Mouse (Mus musculus): Measurements from ENCODE around the gene Celf2. TPM values are rescaled to one million over a fixed set of nuclear protein-coding genes. Genes with fewer than 3 reads are reported as not detected.
A peak's percentile ranks its signal among the peaks of the same experiment; 100 is the strongest.

Gene Celf2
- polyA plus RNA-seq, 1 experiment from 2014 or later, result 52.6 TPM

DNA sequence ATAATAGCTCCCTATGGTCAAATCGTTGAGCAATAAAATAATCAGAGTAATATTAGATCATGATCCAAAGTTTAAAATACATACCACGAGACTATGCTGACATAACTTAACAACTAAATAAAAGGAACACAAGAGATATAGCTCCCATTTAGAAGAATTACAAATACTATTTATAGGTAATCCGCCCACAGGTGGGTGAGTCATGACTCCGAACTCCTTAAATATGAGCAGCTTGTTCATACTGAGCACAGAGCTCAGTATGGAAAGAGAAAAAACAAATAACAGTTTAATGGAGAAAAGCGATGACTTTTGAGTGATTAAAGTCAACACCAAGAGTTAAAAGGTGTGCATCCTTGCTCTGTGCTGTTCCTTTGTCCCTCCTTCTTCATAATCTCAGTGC lies 458.3 kb downstream of the Celf2 start:
- H3K9ac ChIP-seq (ENCODE audit: low read length), result no peak overlapping the region
- H3K9me3 ChIP-seq (replicated peaks; ENCODE audit: control insufficient read depth, low read length), result 0 out of 2 replicates have a peak, but pooled peaks cover 3% of the 10 kb centered on the region
- H3K4me2 ChIP-seq (ENCODE audit: low read depth, low read length), result no peak overlapping the region
- no peak for ATAC-seq (ENCODE audit: insufficient read depth, low FRiP score)
- H3K4me1 ChIP-seq (ENCODE audit: control insufficient read depth, insufficient read depth, low read length), result 0 out of 2 replicates have a peak, but pooled peaks cover 2% of the 10 kb centered on the region
- no peaks in the 10 kb centered on the region for H3K27me3 ChIP-seq (ENCODE audit: control insufficient read depth, insufficient read depth, low read length)
- WGBS, result 83% methylated on average over 5 of the region's 5 CpGs
- H3K27ac ChIP-seq (ENCODE audit: low read length), result no peak overlapping the region
- H3K4me3 ChIP-seq (replicated peaks; ENCODE audit: low read length), result no peak overlapping the region
- no peaks in the 10 kb centered on the region for H3K36me3 ChIP-seq (ENCODE audit: control insufficient read depth, insufficient read depth, low read length)

DNA sequence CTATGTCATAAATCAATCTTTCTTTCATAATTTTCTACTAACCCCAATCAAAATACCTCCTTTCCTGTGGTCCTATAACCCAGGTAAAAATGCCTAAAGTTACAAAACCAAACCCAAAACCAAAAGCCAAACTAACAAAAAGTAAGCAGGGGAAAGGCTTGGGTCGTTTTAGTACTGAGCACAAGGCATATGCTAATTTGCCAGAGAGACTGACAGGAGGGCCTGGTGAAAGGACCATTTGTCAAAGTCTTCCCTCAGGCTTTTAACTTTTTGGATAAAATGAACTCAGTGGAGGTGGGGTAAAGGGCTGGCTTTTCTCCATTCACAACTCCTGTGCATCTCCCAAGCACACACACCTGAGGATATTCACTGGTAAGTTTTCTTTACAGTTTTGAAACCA lies 463.2 kb downstream of the Celf2 start:
- no peak for ATAC-seq (ENCODE audit: insufficient read depth, low FRiP score)
- H3K9me3 ChIP-seq (replicated peaks; ENCODE audit: control insufficient read depth, low read length), result 0 out of 2 replicates have a peak, but pooled peaks cover 3% of the 10 kb centered on the region
- no peaks in the 10 kb centered on the region for H3K36me3 ChIP-seq (ENCODE audit: control insufficient read depth, insufficient read depth, low read length)
- no peak overlapping the region for H3K27ac ChIP-seq (ENCODE audit: low read length)
- no peak overlapping the region for H3K4me2 ChIP-seq (ENCODE audit: low read depth, low read length)
- 11% methylated on average over 1 of the region's 1 CpGs for WGBS
- H3K4me3 ChIP-seq (replicated peaks; ENCODE audit: low read length), result no peak overlapping the region
- 0 out of 2 replicates have a peak, but pooled peaks cover 2% of the 10 kb centered on the region for H3K4me1 ChIP-seq (ENCODE audit: control insufficient read depth, insufficient read depth, low read length)
- no peaks in the 10 kb centered on the region for H3K27me3 ChIP-seq (ENCODE audit: control insufficient read depth, insufficient read depth, low read length)
- no peak overlapping the region for H3K9ac ChIP-seq (ENCODE audit: low read length)

DNA sequence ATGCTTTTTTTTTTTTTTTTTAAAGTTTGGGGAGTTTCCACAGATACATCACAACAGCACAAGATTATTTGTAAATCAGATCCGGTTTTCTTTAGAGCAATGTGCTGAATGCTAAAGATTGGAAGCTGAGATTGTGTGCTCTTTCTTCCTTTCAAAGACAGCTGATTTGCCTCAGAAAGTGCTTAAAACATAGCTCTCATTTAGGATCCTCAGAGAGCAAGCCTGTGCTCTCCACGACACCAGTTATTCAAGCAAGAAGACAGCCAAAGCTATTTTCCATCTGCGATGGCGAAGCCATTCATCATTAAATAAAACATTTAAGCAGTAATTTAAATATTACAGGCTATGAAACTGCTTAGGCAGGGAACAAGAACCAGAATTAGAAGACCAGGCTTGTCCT lies 463.8 kb downstream of the Celf2 start:
- 0 out of 2 replicates have a peak, but pooled peaks cover 2% of the 10 kb centered on the region for H3K4me1 ChIP-seq (ENCODE audit: control insufficient read depth, insufficient read depth, low read length)
- no peak overlapping the region for H3K27ac ChIP-seq (ENCODE audit: low read length)
- H3K4me2 ChIP-seq (ENCODE audit: low read depth, low read length), result no peak overlapping the region
- WGBS, result 47% methylated on average over 4 of the region's 4 CpGs
- no peaks in the 10 kb centered on the region for H3K27me3 ChIP-seq (ENCODE audit: control insufficient read depth, insufficient read depth, low read length)
- 0 out of 2 replicates have a peak, but pooled peaks cover 3% of the 10 kb centered on the region for H3K9me3 ChIP-seq (replicated peaks; ENCODE audit: control insufficient read depth, low read length)
- no peak overlapping the region for H3K4me3 ChIP-seq (replicated peaks; ENCODE audit: low read length)
- H3K36me3 ChIP-seq (ENCODE audit: control insufficient read depth, insufficient read depth, low read length), result no peaks in the 10 kb centered on the region
- no peak for ATAC-seq (ENCODE audit: insufficient read depth, low FRiP score)
- no peak overlapping the region for H3K9ac ChIP-seq (ENCODE audit: low read length)

DNA sequence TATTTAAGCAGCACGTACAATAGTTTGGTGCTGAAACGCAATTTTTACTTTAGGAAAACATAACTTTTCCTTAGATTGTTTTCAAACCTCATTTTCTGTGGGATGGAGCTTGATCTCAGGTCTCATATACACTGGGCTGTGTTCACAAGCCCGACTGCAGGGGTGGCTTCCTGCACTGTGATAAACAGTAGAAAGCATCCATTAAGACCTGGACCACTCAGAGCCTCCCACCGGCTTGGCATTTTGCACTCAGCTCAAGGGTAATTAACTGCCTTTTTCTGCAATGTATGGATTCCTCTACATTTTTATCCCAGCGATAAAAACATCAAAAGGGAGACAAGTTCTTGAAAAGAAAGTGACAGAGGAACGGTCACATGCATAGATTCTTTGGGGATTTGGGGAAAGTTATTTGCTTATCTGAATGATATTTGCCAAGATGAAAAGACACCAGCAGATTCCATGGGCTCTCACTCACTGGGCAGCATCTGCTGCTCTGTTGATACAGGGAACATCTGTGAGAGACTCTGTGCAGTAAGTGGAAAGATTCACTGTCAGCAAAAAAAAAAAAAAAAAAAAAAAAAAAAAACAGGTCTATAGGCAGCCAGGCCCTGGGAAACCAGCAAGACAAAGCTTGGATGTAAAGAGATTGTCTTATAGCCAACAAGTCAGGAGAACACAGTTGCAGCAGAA lies 465.4 kb downstream of the Celf2 start:
- WGBS, result 36% methylated on average over 6 of the region's 6 CpGs
- Histone ChIP-seq H3K27me3 (ENCODE audit: control insufficient read depth, insufficient read depth, low read length) (no peaks in the 10 kb centered on the region), H3K9ac (ENCODE audit: low read length) (no peak overlapping the region), H3K4me2 (ENCODE audit: low read depth, low read length) (no peak overlapping the region), H3K4me1 (ENCODE audit: control insufficient read depth, insufficient read depth, low read length) (0 out of 2 replicates have a peak, but pooled peaks cover 2% of the 10 kb centered on the region), H3K9me3 (replicated peaks; ENCODE audit: control insufficient read depth, low read length) (0 out of 2 replicates have a peak, but pooled peaks cover 3% of the 10 kb centered on the region), H3K27ac (ENCODE audit: low read length) (no peak overlapping the region), H3K36me3 (ENCODE audit: control insufficient read depth, insufficient read depth, low read length) (no peaks in the 10 kb centered on the region), H3K4me3 (replicated peaks; ENCODE audit: low read length) (no peak overlapping the region)
- no peak for ATAC-seq (ENCODE audit: insufficient read depth, low FRiP score)

DNA sequence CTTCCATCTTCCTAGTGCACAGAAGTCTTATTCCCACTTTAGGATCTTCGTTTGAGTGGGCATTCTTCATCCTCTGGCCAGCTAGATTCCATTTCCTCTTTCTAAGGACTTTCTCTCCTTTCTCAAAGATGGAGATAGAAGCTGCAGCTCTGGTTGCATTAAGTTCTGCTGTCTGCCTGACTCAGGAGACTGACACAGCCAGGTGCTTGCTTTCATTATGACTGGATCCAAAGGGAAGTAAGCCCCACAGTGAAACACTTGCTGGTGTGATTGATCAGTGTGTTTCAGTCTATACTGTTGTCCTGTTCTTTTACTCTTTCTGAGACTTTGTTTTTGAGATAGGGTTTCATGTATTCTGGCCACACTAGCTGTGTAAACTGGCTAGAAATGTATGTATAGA lies 468.4 kb downstream of the Celf2 start:
- no peaks in the 10 kb centered on the region for H3K27me3 ChIP-seq (ENCODE audit: control insufficient read depth, insufficient read depth, low read length)
- H3K27ac ChIP-seq (ENCODE audit: low read length), result no peak overlapping the region
- no peaks in the 10 kb centered on the region for H3K36me3 ChIP-seq (ENCODE audit: control insufficient read depth, insufficient read depth, low read length)
- no peak overlapping the region for H3K4me3 ChIP-seq (replicated peaks; ENCODE audit: low read length)
- 77% methylated on average over 1 of the region's 1 CpGs for WGBS
- H3K9ac ChIP-seq (ENCODE audit: low read length), result no peak overlapping the region
- H3K4me2 ChIP-seq (ENCODE audit: low read depth, low read length), result no peak overlapping the region
- peaks cover 6% of the 10 kb centered on the region; the same call in 1 of the 2 replicates for H3K4me1 ChIP-seq (ENCODE audit: control insufficient read depth, insufficient read depth, low read length)
- no peak for ATAC-seq (ENCODE audit: insufficient read depth, low FRiP score)
- no peaks in the 10 kb centered on the region for H3K9me3 ChIP-seq (replicated peaks; ENCODE audit: control insufficient read depth, low read length)

DNA sequence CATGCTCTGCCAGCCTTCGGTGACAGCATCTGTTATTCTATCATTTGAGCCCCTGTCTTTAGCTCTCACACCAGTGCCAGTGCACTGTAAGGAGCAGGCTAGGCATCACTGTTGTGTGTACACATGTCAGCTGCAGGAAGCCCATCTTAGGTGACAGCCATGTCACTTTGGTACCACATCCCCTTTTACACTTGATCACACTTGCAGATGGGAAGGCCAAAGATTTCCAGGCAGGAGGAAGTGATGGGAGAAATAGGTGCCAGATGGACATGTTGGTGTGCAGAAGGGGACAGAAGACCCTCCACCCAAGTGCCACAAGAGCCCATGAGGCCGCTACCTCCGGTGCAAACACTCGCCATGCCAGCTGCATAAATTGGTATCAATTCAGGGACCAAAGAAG lies 470.4 kb downstream of the Celf2 start:
- H3K27me3 ChIP-seq (ENCODE audit: control insufficient read depth, insufficient read depth, low read length), result no peaks in the 10 kb centered on the region
- no peak for ATAC-seq (ENCODE audit: insufficient read depth, low FRiP score)
- H3K27ac ChIP-seq (ENCODE audit: low read length), result no peak overlapping the region
- no peak overlapping the region for H3K9ac ChIP-seq (ENCODE audit: low read length)
- no peak overlapping the region for H3K4me3 ChIP-seq (replicated peaks; ENCODE audit: low read length)
- H3K9me3 ChIP-seq (replicated peaks; ENCODE audit: control insufficient read depth, low read length), result no peaks in the 10 kb centered on the region
- WGBS, result 94% methylated on average over 4 of the region's 4 CpGs
- H3K4me2 ChIP-seq (ENCODE audit: low read depth, low read length), result no peak overlapping the region
- H3K36me3 ChIP-seq (ENCODE audit: control insufficient read depth, insufficient read depth, low read length), result no peaks in the 10 kb centered on the region
- H3K4me1 ChIP-seq (ENCODE audit: control insufficient read depth, insufficient read depth, low read length), result peaks cover 6% of the 10 kb centered on the region

DNA sequence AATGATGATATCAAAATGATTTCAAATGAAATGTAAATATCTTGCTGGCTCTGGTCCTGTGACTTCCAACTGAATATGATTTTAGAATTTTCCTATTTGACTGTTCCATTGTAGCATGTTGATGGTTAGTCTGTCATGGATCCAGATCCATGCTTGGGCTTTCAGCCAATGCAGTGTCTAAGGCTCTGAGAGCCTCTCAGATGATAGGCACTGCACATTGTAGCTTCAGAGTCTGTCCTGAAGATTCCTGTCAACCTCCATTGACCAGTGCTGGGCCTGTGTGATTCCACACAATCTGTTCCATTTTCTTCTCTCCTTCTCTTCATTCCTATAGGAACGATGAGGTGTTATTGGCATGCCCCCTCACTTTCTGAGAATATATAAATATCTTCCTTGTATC lies 478.0 kb downstream of the Celf2 start:
- Histone ChIP-seq H3K9ac (ENCODE audit: low read length) (no peak overlapping the region), H3K4me2 (ENCODE audit: low read depth, low read length) (no peak overlapping the region), H3K36me3 (ENCODE audit: control insufficient read depth, insufficient read depth, low read length) (no peaks in the 10 kb centered on the region), H3K9me3 (replicated peaks; ENCODE audit: control insufficient read depth, low read length) (no peaks in the 10 kb centered on the region), H3K27ac (ENCODE audit: low read length) (no peak overlapping the region), H3K4me3 (replicated peaks; ENCODE audit: low read length) (no peak overlapping the region), H3K27me3 (ENCODE audit: control insufficient read depth, insufficient read depth, low read length) (no peaks in the 10 kb centered on the region), H3K4me1 (ENCODE audit: control insufficient read depth, insufficient read depth, low read length) (peaks cover 4% of the 10 kb centered on the region)
- no peak for ATAC-seq (ENCODE audit: insufficient read depth, low FRiP score)
- WGBS, result 85% methylated on average over 1 of the region's 1 CpGs

DNA sequence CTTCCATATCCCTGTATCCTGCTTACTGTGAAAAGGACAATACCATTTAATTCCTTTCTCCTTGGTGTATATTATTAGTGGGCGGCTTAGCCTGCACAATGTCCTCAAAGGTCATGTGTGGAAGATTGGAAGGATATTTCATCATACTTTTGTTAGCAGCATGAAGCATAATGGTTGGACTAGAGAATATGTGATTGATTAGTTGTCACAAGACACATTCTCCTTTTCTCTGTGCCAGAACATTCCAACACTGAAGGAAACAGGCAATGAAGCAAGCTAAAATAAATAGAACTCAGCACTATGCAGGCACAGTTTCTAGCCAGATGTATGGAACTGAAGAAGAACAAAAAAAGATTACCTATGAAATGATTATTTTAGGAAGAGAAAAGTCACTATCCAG lies 482.6 kb downstream of the Celf2 start:
- no peaks in the 10 kb centered on the region for H3K27me3 ChIP-seq (ENCODE audit: control insufficient read depth, insufficient read depth, low read length)
- no peak overlapping the region for H3K4me2 ChIP-seq (ENCODE audit: low read depth, low read length)
- H3K9me3 ChIP-seq (replicated peaks; ENCODE audit: control insufficient read depth, low read length), result no peaks in the 10 kb centered on the region
- no peak for ATAC-seq (ENCODE audit: insufficient read depth, low FRiP score)
- H3K36me3 ChIP-seq (ENCODE audit: control insufficient read depth, insufficient read depth, low read length), result no peaks in the 10 kb centered on the region
- WGBS, result 69% methylated on average over 1 of the region's 1 CpGs
- H3K9ac ChIP-seq (ENCODE audit: low read length), result no peak overlapping the region
- peaks cover 6% of the 10 kb centered on the region; the same call in 1 of the 2 replicates for H3K4me1 ChIP-seq (ENCODE audit: control insufficient read depth, insufficient read depth, low read length)
- no peak overlapping the region for H3K27ac ChIP-seq (ENCODE audit: low read length)
- H3K4me3 ChIP-seq (replicated peaks; ENCODE audit: low read length), result no peak overlapping the region

DNA sequence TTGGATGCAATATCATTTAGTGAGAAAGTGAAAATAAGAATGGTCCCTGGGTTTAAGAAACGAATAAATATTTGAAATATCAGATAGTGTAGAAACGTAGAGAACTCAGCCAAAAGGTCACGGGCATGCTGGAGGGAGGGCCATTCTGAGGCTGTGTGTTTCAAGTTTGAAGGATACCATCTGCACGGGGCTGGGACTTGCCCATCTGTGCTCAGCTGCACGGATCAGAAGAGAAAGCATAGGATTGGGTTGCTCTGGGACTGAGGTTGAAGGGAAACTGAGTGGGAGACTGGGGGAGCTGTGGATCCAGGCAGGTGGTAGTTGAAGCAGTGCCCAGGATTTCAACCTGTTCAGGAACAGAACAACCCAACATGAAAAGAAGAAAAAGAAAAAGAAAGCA lies 483.8 kb downstream of the Celf2 start:
- H3K4me1 ChIP-seq (ENCODE audit: control insufficient read depth, insufficient read depth, low read length), result peaks cover 6% of the 10 kb centered on the region; the same call in 1 of the 2 replicates
- no peaks in the 10 kb centered on the region for H3K36me3 ChIP-seq (ENCODE audit: control insufficient read depth, insufficient read depth, low read length)
- H3K4me3 ChIP-seq (replicated peaks; ENCODE audit: low read length), result no peak overlapping the region
- no peaks in the 10 kb centered on the region for H3K9me3 ChIP-seq (replicated peaks; ENCODE audit: control insufficient read depth, low read length)
- peak overlapping the region; percentile 23; the same call in 1 of the 2 replicates for H3K27ac ChIP-seq (ENCODE audit: low read length)
- ATAC-seq (ENCODE audit: insufficient read depth, low FRiP score), result peak; percentile 85; the same call in 1 of the 2 replicates
- no peak overlapping the region for H3K4me2 ChIP-seq (ENCODE audit: low read depth, low read length)
- H3K27me3 ChIP-seq (ENCODE audit: control insufficient read depth, insufficient read depth, low read length), result no peaks in the 10 kb centered on the region
- H3K9ac ChIP-seq (ENCODE audit: low read length), result no peak overlapping the region
- WGBS, result 29% methylated on average over 5 of the region's 5 CpGs
